Mouse (Mus musculus) thymus, postnatal 36 days (tissue): ENCODE results near the gene Rnase10.
"Not testable (repeated sequence)": the region's sequence is repeated elsewhere in the genome, so short reads cannot be mapped to it uniquely, and the experiment has no call there.

Experiments
- DNase-seq, 2 experiments: peaks; one replicate each; pipeline ENCODE4 v3.0.0; 2022; ENCODE audit warnings: mixed read lengths in 2 of 2

Gene Rnase10

GRCm38 (mm10) chr14:51007152-51007801 lies at the start of gene Rnase10:
Gene Rnase10, plus strand, starts transcription at chr14:51007751.
- no peak for DNase-seq

GRCm38 (mm10) chr14:50958289-50958995 lies 49.1 kb upstream of the Rnase10 start:
- DNase-seq: not testable (repeated sequence)

DNA sequence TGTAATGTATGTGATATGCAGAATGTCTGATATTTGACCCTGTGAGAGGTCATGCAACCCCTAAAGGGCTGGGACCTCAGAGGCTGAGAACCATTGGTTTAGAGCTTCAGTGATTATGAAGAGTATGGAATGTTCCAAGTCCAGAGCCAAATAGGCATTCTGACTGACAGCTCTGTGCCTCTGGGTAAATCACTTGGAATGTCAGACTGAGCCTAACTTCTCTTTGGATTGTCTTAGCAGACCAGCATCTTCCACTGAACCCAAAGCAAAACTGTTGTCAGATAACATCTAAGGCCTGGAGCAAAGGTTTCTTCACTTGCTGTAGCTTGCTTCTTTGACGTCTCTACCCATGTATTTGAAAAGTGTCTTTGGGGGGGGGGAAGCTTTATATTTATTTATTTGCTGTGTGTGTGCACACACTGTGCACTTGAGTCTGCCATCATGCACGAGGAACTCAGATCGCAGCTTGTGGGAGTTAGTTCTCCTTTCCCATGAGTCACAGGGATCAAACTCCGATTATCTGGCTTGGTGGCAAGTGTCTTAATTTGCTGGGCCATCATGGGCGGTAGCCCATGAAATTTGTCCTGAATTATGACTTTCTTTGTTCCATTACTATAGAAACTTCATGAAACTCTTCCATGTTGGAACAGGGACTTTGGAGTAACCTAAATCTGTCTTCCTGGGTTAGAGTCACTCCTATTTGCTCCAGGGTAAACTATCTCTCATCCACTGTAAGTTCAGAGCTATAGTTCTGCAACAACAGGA lies 39.2 kb upstream of the Rnase10 start:
- DNase-seq: no peak

GRCm38 (mm10) chr14:50969041-50969440 lies 38.5 kb upstream of the Rnase10 start:
- no peak for DNase-seq

- peak in 1 of 2 experiments; percentile 11 for DNase-seq
These were observed 37.7 kb upstream of the Rnase10 start for GRCm38 (mm10) chr14:50969558-50970544.

GRCm38 (mm10) chr14:50970822-50971221 lies 36.7 kb upstream of the Rnase10 start:
- no peak for DNase-seq

GRCm38 (mm10) chr14:50973054-50973453 lies 34.5 kb upstream of the Rnase10 start:
- DNase-seq: not testable (repeated sequence)

- no peak for DNase-seq
These were observed 33.9 kb upstream of the Rnase10 start for GRCm38 (mm10) chr14:50973700-50974099.

DNA sequence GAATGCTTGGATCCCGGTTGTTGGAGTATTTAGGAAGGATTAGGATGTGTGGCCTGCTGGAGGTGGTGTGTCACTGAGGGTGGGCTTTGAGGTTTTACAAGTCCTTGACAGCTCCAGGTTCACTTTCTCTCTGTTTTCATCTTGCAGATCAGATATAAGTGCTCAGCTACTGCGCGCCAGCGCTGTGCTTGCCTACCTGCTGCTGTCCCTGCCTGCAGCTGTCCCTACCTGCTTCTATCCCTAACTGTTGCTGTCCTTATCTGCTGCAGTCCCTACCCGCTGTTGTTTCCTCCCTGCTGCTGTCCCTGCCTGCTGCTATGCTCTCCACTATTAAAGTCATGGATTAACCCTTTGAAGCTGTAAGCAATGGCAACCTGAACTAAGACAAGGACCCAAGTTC lies 32.5 kb upstream of the Rnase10 start:
- DNase-seq: no peak

DNA sequence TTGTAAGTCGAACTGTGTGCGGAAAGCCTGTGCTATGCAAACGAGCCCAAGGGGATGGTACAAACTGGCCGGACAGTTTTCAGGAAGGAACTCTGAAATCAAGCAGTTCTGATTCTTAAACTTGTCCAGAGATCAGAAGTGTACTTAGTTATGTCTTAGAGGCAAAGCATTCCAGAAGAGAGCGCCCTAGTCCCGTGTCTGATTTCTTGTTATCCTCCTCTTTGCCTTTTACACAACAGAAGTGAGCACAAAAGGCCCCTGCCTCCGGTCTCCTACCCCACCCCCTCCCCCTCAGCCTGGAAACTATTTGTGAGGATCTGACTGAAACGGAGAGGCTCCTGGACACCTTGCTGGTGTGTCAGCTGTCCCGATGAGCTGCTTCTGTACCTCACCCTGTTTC lies 30.9 kb upstream of the Rnase10 start:
- DNase-seq: no peak

GRCm38 (mm10) chr14:50978451-50978850 lies 29.1 kb upstream of the Rnase10 start:
- not testable (repeated sequence) for DNase-seq

DNA sequence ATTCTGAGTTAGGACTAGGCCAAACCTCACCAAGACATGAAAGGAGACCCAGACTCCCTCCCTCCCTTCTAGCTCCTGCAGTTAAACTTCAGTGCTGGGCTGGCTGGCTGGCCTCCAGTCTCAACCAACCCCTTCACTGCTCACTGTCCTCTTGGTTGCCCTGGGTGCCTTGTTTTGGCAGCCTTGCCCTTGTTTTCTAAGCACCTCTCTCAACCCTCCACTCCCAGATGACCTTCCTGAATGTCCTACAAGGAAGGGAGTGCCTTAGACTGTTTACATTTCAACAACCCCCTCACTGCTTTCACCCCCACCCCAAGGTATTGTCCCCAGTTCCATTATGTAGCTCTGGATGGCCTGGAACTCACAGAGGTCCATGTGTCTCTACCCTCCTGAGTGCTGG lies 27.9 kb upstream of the Rnase10 start:
- DNase-seq: no peak

DNA sequence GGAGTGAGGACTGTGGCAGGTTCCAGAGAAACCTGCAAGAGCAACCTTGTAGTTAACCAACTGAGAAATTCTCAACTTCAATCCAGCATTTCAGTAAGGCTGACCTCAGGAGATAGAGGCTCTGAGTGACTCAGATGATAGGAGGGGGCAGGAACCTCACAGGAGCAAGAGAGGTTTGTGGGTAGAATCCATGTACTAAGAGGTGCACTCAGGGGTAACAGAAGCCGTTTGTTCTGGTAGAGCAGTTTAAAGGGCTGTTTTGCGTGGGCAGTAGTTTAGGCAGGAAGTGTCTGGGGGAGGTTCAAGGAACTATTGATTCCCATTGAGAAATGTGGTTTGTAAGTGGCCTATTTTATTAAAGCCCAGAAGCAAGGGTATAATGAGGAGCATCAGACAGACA lies 26.3 kb upstream of the Rnase10 start:
- DNase-seq: no peak

GRCm38 (mm10) chr14:50981837-50982236 lies 25.7 kb upstream of the Rnase10 start:
- DNase-seq: no peak

DNA sequence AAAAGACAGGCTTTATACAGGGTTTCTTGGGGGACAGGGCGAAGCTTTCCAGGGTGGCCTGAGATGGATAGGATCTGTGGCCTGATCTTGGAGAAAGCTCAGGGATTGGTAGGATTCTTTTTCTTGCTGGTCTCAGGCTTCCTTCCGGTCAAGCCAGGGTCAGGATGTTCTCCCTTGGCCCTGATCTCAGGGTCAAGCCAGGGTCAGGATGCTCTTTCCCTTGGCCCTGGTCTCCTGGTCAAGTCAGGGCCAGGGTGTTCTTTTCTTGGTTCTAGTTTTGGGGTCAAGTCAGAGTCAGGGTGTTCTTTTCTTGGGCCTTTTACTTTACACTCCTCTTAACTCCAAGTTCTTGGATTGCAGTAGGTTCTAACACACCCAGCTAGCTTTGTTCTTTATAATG lies 19.9 kb upstream of the Rnase10 start:
- no peak for DNase-seq

DNA sequence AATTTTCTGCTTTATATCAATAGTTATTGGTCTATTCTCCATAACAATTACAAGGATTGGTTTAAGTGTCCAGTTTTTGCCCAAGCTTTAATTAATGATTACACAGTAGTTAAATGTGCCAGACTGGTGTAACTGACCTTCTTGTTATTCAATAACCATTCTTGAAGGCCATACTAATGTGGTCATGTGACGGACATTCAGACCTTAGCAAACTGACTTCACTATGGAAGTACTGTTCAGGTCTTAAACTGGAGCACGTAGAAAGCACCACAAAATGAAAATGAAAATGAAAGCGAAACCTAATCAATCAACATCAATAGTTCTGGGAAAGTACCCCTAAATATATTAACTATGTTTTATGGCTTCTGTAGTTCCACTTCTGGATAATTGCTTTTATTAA lies 16.5 kb upstream of the Rnase10 start:
- no peak for DNase-seq

DNA sequence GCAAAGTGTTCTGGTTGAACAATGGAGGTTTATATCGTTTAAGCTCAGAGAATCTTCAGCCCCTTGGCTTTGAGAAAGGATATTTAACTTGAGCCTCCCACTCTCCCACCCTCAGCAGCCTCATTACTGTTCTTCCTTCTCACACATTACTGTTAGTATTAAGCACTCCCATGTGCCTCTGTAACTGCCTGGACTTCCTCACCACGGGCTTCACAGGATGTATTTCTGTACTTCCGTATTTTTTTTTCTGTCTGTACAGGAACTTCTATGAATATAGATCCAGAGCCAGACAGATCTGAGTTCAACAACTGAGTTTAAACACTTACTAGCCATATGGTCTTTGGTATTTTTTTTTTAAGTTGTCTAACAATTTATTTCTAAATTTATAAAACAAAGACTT lies 10.5 kb upstream of the Rnase10 start:
- no peak for DNase-seq

- no peak for DNase-seq
These were observed 9.4 kb upstream of the Rnase10 start for GRCm38 (mm10) chr14:50997999-50998666.

GRCm38 (mm10) chr14:51007914-51008713 lies 563 bp downstream of the Rnase10 start:
- no peak for DNase-seq

DNA sequence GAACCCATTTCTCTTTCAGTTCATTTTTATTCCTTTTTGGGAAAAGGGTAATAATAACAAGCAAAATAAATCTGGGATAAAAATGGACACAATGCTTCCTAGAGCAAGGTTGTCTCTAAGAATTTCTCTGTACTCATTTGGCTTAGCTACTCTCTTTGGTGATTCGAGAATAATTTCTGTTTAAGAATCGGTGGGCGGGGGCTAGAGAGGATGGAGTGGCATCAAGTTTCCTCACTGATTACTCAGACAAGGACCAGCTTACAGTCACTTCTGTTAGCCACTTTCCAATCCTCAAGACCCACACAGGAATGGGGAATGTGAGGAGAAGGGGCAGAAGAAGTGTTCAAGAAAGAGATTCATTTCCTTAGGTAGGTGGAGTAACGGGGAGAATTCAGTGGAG lies 1.2 kb downstream of the Rnase10 start:
- no peak for DNase-seq

- DNase-seq: no peak
These were observed 2.0 kb downstream of the Rnase10 start for GRCm38 (mm10) chr14:51009572-51009971.
